Mouse (Mus musculus) urinary bladder, postnatal 36 days (tissue): Measurements from ENCODE around the gene Gtf3c4.
A peak's percentile ranks its signal among the peaks of the same experiment; 100 is the strongest.

ENCODE experiments used
- DNase-seq, 2 experiments: peaks; one replicate each; pipeline ENCODE4 v3.0.0; 2022; ENCODE audit warnings: low spot score in 2 of 2, mixed read lengths in 1 of 2

Gtf3c4 gene

DNA sequence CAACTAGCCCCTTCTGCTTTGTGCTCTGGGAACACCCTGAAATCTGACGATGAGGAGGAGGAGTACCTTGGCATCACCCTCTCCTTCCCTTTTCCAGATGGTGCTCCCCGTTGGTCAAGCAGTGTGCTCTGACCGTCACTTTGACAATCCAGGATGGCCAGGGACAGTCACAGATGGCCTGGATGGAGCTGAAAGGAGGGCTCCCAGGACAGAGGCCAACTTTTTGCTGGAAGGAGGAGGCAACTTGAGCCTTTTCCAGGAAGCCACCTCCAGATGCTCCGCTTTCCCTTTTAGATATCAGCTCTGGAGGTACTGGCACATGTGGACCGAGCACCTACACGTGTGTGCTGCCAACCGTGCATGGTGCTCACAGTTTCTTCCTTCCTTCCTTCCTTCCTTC lies 36.8 kb downstream of the Gtf3c4 start:
- DNase-seq: no peak

GRCm38 (mm10) chr2:28799575-28799974 lies 40.6 kb downstream of the Gtf3c4 start:
- DNase-seq: no peak

- DNase-seq: no peak
These were observed 41.8 kb downstream of the Gtf3c4 start for GRCm38 (mm10) chr2:28798390-28798789.

DNA sequence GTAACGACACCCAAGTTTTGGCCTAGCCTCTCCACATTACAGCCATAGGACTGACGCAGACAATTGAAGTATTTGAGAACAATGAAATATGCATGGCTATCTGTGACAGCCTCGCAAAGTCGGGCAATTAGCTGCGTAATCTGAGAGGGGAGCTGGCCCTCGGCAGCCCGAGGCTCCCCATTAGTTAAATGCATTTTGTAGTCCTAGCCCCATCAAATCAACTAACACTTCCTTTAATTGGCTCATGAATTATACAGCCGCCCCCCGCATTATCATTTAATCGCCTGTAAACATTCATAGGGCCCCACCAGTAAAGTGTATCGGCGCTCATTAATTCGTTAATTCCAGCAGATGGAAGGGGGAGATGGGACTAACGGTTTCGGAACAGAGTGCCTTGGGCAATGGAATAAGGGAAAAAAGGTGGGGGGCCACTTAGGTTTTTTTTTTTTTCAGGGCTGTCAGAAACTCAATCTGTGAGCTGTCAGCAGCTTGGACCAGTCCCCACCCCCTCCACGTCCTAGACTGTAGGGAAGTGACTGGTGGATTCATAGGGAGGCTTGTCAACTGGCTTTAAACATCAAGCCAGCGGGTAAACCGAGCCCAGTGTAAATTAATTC lies 42.6 kb downstream of the Gtf3c4 start:
- DNase-seq: no peak

DNA sequence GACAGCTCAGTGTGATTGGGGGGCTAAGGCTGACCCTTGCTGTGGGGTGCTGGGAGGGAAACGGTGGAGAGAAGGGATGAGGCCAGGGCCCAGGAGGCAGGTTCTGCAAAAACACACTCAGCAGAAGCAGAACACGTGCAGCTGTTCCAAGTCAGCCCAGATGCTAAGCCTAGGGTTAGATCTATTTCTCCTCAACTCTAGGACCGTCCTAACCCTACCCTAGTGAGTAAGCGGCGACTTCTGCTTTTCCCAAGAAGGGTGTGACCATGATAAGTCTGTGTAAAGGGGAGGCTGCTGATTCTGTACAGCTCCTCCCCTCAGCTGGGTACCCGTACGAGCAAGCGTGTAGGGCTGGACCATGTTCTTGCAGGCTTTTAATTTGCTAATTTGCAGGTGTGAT lies 43.9 kb downstream of the Gtf3c4 start:
- DNase-seq: peak in 1 of 2 experiments; percentile 2

GRCm38 (mm10) chr2:28794623-28795022 lies 45.5 kb downstream of the Gtf3c4 start:
- no peak for DNase-seq

DNA sequence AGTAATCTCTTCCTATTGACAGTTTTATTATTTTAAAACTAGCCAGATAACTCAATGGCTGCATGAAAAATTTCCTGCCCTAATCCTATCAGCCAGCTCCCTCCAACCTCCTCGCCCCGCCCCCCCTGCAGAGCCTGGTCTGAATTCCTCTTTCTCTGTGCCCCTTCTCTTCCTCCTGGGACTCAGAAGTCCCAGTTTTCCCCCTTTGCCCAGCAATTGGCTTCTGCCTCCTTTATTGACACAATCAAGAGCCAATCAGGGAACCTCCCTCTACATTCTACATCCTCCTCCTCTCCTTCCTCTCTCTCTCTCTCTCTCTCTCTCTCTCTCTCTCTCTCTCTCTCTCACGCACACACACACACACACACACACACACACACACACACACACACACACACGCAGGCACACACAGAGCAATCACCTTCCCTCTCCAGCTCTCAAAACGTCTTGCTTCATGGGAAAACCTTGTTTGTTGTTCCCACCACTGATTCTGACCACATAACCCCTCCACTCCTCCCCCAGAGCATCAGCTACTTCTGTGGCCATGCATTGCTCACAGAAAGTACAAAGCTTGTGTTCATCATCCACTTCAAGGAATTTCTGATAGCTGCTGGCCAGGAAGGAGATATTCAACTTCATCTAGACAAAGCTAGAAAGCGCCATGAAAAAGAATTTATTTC lies 47.1 kb downstream of the Gtf3c4 start:
- DNase-seq: peak in 1 of 2 experiments; percentile 11

DNA sequence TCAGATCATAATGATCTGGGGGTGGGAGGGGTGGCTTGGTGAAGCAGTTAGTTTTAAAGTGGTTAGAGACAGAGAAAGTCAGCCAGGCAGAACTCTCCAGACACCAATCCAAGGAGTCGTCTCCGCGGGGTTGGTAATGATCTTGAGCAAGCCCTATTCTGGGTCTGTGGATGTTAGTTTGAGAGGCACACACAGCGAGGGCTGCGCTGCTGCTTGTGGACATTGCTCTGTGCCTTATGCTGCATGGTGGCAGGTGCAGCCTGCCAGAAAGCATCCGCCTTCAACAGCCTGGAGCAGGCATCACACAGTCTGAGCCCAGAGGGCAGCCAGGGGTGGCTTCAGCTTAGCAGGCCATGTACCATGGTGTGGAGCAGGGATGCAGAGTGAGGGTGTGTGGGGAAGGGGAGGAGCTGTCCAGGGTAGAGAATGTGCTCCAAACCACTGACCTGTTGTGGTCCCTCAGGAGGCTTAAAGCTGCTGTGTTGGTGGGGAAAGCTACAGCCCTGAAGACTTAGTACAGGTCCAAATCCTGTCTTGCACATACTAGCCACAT lies 53.0 kb downstream of the Gtf3c4 start:
- DNase-seq: no peak

DNA sequence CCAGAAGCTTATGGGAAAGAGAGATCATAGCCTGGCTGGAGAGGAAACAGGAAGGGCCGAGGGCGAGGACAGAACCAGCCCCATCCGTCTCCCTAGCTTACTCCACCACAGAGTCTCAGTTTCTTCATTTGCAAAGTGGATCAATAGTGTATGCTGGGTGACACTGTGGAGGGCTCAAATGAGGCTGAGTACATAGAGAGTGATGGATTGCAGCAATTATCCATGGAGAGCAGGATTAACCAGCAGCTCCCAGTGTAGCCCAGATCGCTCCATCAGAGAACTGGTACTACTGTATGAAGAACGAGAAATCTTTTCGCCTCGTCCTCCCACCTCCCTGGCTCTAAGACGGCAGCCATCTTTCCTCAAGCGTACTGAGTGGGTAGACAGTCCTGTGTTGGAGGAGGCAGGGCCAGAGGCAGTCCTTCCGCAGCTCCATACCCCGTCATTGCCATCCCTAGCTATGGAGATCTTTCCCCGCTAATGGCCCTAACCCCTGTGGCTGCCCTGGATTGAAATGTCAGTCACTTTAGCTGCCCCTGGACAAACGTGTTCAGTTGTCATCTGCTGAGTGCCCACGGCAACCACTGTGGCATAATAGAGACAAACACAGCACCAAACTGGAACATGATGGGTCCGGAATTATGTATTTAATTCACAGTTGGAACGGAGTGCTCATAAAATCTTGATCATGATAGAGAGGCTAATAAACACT lies 53.6 kb downstream of the Gtf3c4 start:
- DNase-seq: no peak

GRCm38 (mm10) chr2:28781310-28781709 lies 58.9 kb downstream of the Gtf3c4 start:
- DNase-seq: no peak

GRCm38 (mm10) chr2:28780001-28780782 lies 60.0 kb downstream of the Gtf3c4 start:
- no peak for DNase-seq

- no peak for DNase-seq
These were observed 63.4 kb downstream of the Gtf3c4 start for GRCm38 (mm10) chr2:28776728-28777127.

DNA sequence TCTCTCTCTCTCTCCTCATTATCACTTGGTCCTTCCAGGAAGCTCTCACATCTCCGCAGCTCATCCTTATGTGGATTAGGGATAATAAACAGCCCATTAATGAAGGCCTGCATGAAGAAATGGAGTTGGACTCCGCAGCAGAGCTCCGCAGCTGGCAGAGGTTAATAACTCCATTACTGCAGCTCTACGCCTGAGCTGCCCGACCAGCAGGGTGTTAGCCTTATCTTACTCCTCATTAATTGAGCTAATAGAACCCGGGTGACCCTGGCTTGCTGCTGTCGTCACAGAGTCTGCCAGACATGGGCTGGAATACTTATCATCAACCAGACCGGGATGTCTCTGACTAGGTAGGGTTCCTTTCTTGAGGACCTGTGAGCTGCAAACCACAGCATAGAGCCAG lies 66.1 kb downstream of the Gtf3c4 start:
- DNase-seq: no peak
